Mouse (Mus musculus): ENCODE results near the gene Tdrd1. TPM values are rescaled to one million over a fixed set of nuclear protein-coding genes. Genes with fewer than 3 reads are reported as not detected.
A peak's percentile ranks its signal among the peaks of the same experiment; 100 is the strongest.

Tdrd1 gene
- polyA plus RNA-seq, 1 experiment from 2014 or later = not detected

DNA sequence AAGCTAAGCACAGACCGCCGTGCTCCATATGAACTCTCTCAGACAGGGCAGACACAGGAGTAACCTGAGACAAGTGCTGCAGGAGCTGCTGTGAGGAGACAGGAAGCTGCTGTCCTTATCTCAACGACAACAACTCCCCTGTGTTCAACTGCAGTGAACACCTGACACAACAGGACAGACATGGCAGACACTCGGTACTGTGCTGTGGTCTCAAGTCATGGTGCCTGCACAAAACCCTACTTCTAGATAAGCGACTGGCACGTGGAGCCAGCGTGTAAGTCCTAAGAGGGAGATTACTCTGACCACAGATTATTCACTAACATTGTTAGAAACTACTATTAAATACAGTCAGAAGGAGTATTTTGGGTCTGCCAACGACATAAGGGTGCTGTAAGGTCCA, 25.8 kb upstream of the Tdrd1 start:
- H3K27ac ChIP-seq (ENCODE audit: low read length) = peak overlapping the region; percentile 62
- H3K9me3 ChIP-seq (ENCODE audit: low read length) = no peaks in the 10 kb centered on the region
- peaks cover 40% of the 10 kb centered on the region; the same call in 1 of the 2 replicates for H3K36me3 ChIP-seq (ENCODE audit: insufficient read depth, low read length)
- ATAC-seq (no peak), DNase-seq (ENCODE audit: low spot score) (no peak)
- no peak overlapping the region for H3K9ac ChIP-seq (replicated peaks; ENCODE audit: low read depth)
- WGBS = 58% methylated on average over 8 of the region's 8 CpGs
- H3K27me3 ChIP-seq (replicated peaks; ENCODE audit: insufficient read depth, low read length) = no peaks in the 10 kb centered on the region
- 0 out of 2 replicates have a peak, but pooled peaks cover 3% of the 10 kb centered on the region for H3K4me1 ChIP-seq (ENCODE audit: insufficient read depth, low read depth, low read length)
- TF ChIP-seq EP300 (IDR thresholded peaks at IDR 0.05) = no peak
- TF ChIP-seq CTCF (IDR thresholded peaks at IDR 0.05) = no peak
- H3K4me3 ChIP-seq (ENCODE audit: low read depth, low read length) = no peak overlapping the region
- no peak overlapping the region; the same call in 1 of the 2 replicates for H3K4me2 ChIP-seq (replicated peaks; ENCODE audit: low read depth, low read length)

DNA sequence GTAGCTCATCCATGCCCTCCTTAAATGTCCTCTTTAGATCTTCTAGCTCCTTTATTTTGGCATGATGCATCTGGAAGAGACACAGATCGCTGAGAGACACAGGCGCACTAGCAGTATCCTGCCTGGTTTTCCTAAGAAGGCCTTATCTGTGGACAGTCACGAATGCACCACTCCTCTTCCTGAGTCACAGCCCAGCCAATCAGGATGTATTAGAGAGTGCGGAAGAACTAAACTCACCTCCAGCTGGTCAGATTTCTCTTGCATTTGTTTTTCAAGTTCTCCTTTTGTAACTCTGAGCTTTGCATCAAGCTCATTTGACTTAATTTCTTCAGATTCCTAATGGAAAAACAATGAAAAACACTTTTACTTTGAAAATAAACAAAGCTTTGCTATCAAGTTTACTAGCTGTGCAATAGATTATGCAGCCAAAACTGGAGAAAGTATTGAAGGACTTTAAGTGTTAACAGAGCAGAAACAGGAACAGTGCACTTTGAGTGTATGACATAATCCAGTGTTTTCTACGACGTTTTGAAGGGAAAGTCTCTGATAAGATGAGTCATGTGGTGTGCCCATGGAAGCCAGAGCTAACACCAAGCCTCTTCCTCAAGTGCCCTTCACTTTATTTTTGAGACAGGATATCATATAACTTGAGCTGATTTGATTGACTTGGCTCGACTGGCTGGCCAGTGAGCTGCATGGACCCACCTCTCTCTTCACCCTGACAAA, 24.9 kb upstream of the Tdrd1 start:
- DNase-seq (ENCODE audit: low spot score) (peak; percentile 94), ATAC-seq (peak; percentile 94)
- no peak overlapping the region for H3K4me2 ChIP-seq (replicated peaks; ENCODE audit: low read depth, low read length)
- H3K9me3 ChIP-seq (ENCODE audit: low read length) = no peaks in the 10 kb centered on the region
- peak overlapping the region; percentile 62 for H3K27ac ChIP-seq (ENCODE audit: low read length)
- H3K9ac ChIP-seq (replicated peaks; ENCODE audit: low read depth) = no peak overlapping the region
- peak; percentile 75 for TF ChIP-seq EP300 (IDR thresholded peaks at IDR 0.05)
- no peak for TF ChIP-seq CTCF (IDR thresholded peaks at IDR 0.05)
- WGBS = 33% methylated on average over 7 of the region's 7 CpGs
- 0 out of 2 replicates have a peak, but pooled peaks cover 3% of the 10 kb centered on the region for H3K4me1 ChIP-seq (ENCODE audit: insufficient read depth, low read depth, low read length)
- no peak overlapping the region for H3K4me3 ChIP-seq (ENCODE audit: low read depth, low read length)
- peaks cover 44% of the 10 kb centered on the region; the same call in 1 of the 2 replicates for H3K36me3 ChIP-seq (ENCODE audit: insufficient read depth, low read length)
- H3K27me3 ChIP-seq (replicated peaks; ENCODE audit: insufficient read depth, low read length) = no peaks in the 10 kb centered on the region

DNA sequence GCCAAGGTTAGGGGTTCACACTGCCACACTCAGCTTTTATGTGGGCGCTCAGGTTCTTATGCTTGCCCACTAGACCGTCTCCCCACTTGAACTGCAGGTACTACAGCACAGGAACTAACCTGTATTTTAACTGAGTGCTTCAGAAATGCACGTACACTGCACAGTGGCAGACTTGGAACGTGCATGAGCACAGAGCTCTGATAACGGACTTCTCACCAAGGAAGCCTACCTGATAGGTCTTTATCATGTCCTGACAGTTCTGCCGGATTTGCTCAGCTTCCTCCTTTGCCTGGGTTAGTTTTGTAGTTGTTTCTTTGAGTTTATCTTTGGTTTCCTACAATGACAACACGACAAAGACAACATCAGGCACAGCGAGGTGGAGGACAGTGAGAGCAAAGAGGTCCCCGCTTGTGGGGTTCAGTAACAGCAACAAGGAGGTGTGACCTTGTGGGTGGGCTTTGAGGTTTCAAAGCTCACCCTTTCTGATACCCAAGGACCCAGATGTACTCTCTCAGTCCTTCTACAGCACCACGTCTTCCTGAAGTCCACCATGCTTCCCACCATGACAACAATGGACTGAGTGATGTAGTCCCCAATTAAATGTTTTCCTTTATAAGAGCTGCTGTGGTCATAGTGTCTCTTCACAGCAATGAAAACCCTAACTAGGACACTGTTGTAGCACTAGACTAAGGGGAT, 24.2 kb upstream of the Tdrd1 start:
- H3K9me3 ChIP-seq (ENCODE audit: low read length) = no peaks in the 10 kb centered on the region
- H3K4me2 ChIP-seq (replicated peaks; ENCODE audit: low read depth, low read length) = no peak overlapping the region
- DNase-seq (ENCODE audit: low spot score) (no peak), ATAC-seq (peak; percentile 89; the same call in 1 of the 2 replicates)
- no peaks in the 10 kb centered on the region for H3K27me3 ChIP-seq (replicated peaks; ENCODE audit: insufficient read depth, low read length)
- WGBS = 61% methylated on average over 10 of the region's 10 CpGs
- no peak overlapping the region for H3K4me3 ChIP-seq (ENCODE audit: low read depth, low read length)
- no peak overlapping the region for H3K9ac ChIP-seq (replicated peaks; ENCODE audit: low read depth)
- TF ChIP-seq CTCF (IDR thresholded peaks at IDR 0.05) (no peak), EP300 (IDR thresholded peaks at IDR 0.05) (no peak)
- H3K27ac ChIP-seq (ENCODE audit: low read length) = peak overlapping the region; percentile 51
- H3K36me3 ChIP-seq (ENCODE audit: insufficient read depth, low read length) = peaks cover 44% of the 10 kb centered on the region; the same call in 1 of the 2 replicates
- 0 out of 2 replicates have a peak, but pooled peaks cover 3% of the 10 kb centered on the region for H3K4me1 ChIP-seq (ENCODE audit: insufficient read depth, low read depth, low read length)

DNA sequence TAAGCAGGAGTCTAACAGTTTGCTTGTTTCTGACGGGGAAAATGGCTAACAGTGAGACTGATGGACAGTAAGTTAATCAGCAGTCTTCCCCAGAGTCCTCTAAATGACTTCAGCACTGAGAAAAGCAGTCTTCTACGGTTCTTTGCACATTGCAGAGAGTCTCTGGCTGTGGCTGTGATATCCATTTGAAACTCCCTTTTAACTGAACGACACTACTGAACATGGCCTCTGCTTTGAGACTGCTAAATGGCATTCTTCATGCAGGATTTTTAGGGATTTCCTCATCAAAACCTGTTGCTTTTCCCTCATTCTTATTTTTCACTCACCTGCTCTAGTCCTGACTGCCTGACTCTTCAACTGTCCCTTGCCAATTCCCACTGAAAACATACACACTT, 23.7 kb upstream of the Tdrd1 start:
- peak overlapping the region; percentile 51 for H3K27ac ChIP-seq (ENCODE audit: low read length)
- no peaks in the 10 kb centered on the region for H3K9me3 ChIP-seq (ENCODE audit: low read length)
- WGBS = 64% methylated on average over 3 of the region's 3 CpGs
- H3K4me3 ChIP-seq (ENCODE audit: low read depth, low read length) = no peak overlapping the region
- peaks cover 42% of the 10 kb centered on the region; the same call in 1 of the 2 replicates for H3K36me3 ChIP-seq (ENCODE audit: insufficient read depth, low read length)
- H3K4me2 ChIP-seq (replicated peaks; ENCODE audit: low read depth, low read length) = no peak overlapping the region
- TF ChIP-seq EP300 (IDR thresholded peaks at IDR 0.05) (no peak), CTCF (IDR thresholded peaks at IDR 0.05) (no peak)
- H3K27me3 ChIP-seq (replicated peaks; ENCODE audit: insufficient read depth, low read length) = no peaks in the 10 kb centered on the region
- DNase-seq (ENCODE audit: low spot score) = no peak
- no peak for ATAC-seq
- no peak overlapping the region for H3K9ac ChIP-seq (replicated peaks; ENCODE audit: low read depth)
- 0 out of 2 replicates have a peak, but pooled peaks cover 3% of the 10 kb centered on the region for H3K4me1 ChIP-seq (ENCODE audit: insufficient read depth, low read depth, low read length)

DNA sequence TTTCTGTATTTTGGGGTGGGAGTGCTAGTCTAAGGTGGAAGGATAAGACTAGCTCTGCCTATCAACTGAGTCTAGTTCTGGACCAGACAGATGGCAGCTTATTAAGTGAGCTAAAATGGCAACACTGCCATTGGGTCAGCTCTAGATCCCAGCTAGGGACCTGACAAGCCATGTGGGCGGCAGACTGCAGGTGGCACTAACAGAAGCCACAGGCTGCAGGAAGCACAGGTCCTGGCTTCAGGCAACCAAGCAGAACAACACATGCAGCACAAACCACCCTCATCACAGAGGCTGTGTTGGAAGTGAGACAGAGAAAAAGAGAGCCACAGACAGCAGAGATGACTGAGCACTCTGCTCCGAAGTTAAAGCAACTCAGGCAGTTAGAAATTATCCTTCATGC, 20.6 kb upstream of the Tdrd1 start:
- peaks cover 18% of the 10 kb centered on the region; the same call in 1 of the 2 replicates for H3K36me3 ChIP-seq (ENCODE audit: insufficient read depth, low read length)
- no peaks in the 10 kb centered on the region for H3K9me3 ChIP-seq (ENCODE audit: low read length)
- TF ChIP-seq CTCF (IDR thresholded peaks at IDR 0.05) (no peak), EP300 (IDR thresholded peaks at IDR 0.05) (no peak)
- ATAC-seq = no peak
- H3K9ac ChIP-seq (replicated peaks; ENCODE audit: low read depth) = no peak overlapping the region
- 87% methylated on average over 2 of the region's 2 CpGs for whole genome bisulfite sequencing
- no peak overlapping the region for H3K4me3 ChIP-seq (ENCODE audit: low read depth, low read length)
- no peak overlapping the region for H3K27ac ChIP-seq (ENCODE audit: low read length)
- no peak for DNase-seq (ENCODE audit: low spot score)
- 0 out of 2 replicates have a peak, but pooled peaks cover 3% of the 10 kb centered on the region for H3K4me1 ChIP-seq (ENCODE audit: insufficient read depth, low read depth, low read length)
- H3K4me2 ChIP-seq (replicated peaks; ENCODE audit: low read depth, low read length) = no peak overlapping the region
- no peaks in the 10 kb centered on the region for H3K27me3 ChIP-seq (replicated peaks; ENCODE audit: insufficient read depth, low read length)

DNA sequence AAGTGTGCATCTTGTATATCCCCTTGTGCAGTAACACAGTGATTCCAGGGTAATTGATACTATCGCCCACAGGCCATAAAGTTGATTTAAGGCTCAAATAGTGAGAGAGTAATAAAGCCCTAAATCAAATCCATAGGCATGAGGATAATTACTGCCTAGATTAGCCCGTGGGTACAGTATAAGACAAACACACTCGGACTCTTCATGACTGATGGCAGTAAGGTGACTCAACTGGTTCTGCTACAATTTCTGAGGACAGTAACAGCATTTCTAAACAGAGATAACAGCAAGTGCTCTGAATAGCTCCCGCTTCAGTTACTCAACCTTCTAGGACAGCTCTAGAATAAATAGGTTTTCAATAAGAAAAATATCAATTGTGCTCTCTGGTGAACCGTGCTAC, 18.9 kb upstream of the Tdrd1 start:
- ATAC-seq (no peak), DNase-seq (ENCODE audit: low spot score) (no peak)
- no peaks in the 10 kb centered on the region for H3K9me3 ChIP-seq (ENCODE audit: low read length)
- H3K27me3 ChIP-seq (replicated peaks; ENCODE audit: insufficient read depth, low read length) = no peaks in the 10 kb centered on the region
- no peak overlapping the region for H3K4me3 ChIP-seq (ENCODE audit: low read depth, low read length)
- no peak overlapping the region for H3K9ac ChIP-seq (replicated peaks; ENCODE audit: low read depth)
- no peak overlapping the region for H3K27ac ChIP-seq (ENCODE audit: low read length)
- 0 out of 2 replicates have a peak, but pooled peaks cover 7% of the 10 kb centered on the region for H3K36me3 ChIP-seq (ENCODE audit: insufficient read depth, low read length)
- no peak for TF ChIP-seq CTCF (IDR thresholded peaks at IDR 0.05)
- TF ChIP-seq EP300 (IDR thresholded peaks at IDR 0.05) = no peak
- no peak overlapping the region for H3K4me2 ChIP-seq (replicated peaks; ENCODE audit: low read depth, low read length)
- WGBS = 56% methylated on average over 5 of the region's 5 CpGs
- H3K4me1 ChIP-seq (ENCODE audit: insufficient read depth, low read depth, low read length) = 0 out of 2 replicates have a peak, but pooled peaks cover 3% of the 10 kb centered on the region
